Mouse (Mus musculus) embryonic fibroblast, embryonic 13.5 days (primary cell): ENCODE measurements around the gene Cdkal1.

Experiments used
- CTCF ChIP-seq: IDR thresholded peaks from 2 replicates; pipeline ENCODE4 v1.5.1; 2011; ENCODE audit warnings: mild to moderate bottlenecking, control low read depth, low read length, moderate library complexity, borderline replicate concordance; ENCODE audit not compliant: insufficient read depth
- POLR2A ChIP-seq: IDR thresholded peaks from 2 replicates; pipeline ENCODE4 v1.6.1; 2011; ENCODE audit warnings: low read depth, mild to moderate bottlenecking, control low read depth, low read length, moderate library complexity

- TF ChIP-seq POLR2A (no peak), CTCF (no peak)
Measured at GRCm38 (mm10) chr13:29792112-29792511, 63.4 kb downstream of the Cdkal1 start.
